Mouse (Mus musculus) bone marrow, adult 2 months (tissue): Measurements from ENCODE around the gene Grin2b.

ENCODE experiments used
- CTCF ChIP-seq: fragments of 200-500 bp; IDR thresholded peaks from 2 replicates; pipeline ENCODE4 v1.5.1; 2011; ENCODE audit warnings: low read length, control low read depth; ENCODE audit not compliant: control insufficient read depth, insufficient read depth
- POLR2A ChIP-seq: fragments of 200-500 bp; IDR thresholded peaks from 2 replicates; pipeline ENCODE4 v1.6.1; 2011; ENCODE audit warnings: low read depth, mild to moderate bottlenecking, control low read depth, low read length, borderline replicate concordance; ENCODE audit not compliant: control insufficient read depth

- TF ChIP-seq CTCF, result no peak
- TF ChIP-seq POLR2A, result no peak
Measured at GRCm38 (mm10) chr6:135874626-135875025, 298.7 kb downstream of the Grin2b start.
